Mouse (Mus musculus) intestine, embryonic 16.5 days (tissue): ENCODE measurements around the gene Farp1. TPM values are rescaled to one million over a fixed set of nuclear protein-coding genes. Genes with fewer than 3 reads are reported as not detected.

Source experiments
- ATAC-seq: fragments of 200-750 bp; cut with Nextera tagmentation; 2 replicates; pipeline ENCODE4 v1.8.0; 2017; ENCODE audit warnings: moderate TSS enrichment, moderate library complexity
- H3K27ac ChIP-seq: fragments of 300-500 bp; sonication (generic); 2 replicates; pipeline ENCODE4 v1.5.1; 2014; ENCODE audit warnings: mild to moderate bottlenecking, low read length
- H3K27me3 ChIP-seq: fragments of 300-500 bp; sonication (generic); replicated peaks from 2 replicates; pipeline ENCODE4 v1.6.1; 2014; ENCODE audit warnings: low read length, control low read depth, mixed read lengths; ENCODE audit not compliant: control insufficient read depth, insufficient read depth
- H3K36me3 ChIP-seq: fragments of 300-500 bp; sonication (generic); 2 replicates; pipeline ENCODE4 v1.6.1; 2014; ENCODE audit warnings: low read length, control low read depth; ENCODE audit not compliant: control insufficient read depth, insufficient read depth
- H3K4me1 ChIP-seq: fragments of 300-500 bp; sonication (generic); 2 replicates; pipeline ENCODE4 v1.6.1; 2014; ENCODE audit warnings: low read length, control low read depth, mixed read lengths; ENCODE audit not compliant: control insufficient read depth, insufficient read depth
- H3K4me2 ChIP-seq: fragments of 300-500 bp; sonication (generic); 2 replicates; pipeline ENCODE4 v1.6.1; 2014; ENCODE audit warnings: low read depth, low read length, control low read depth
- H3K4me3 ChIP-seq: fragments of 300-500 bp; sonication (generic); 2 replicates; pipeline ENCODE4 v1.5.1; 2014; ENCODE audit warnings: mild to moderate bottlenecking, low read length
- H3K9ac ChIP-seq: fragments of 300-500 bp; sonication (generic); 2 replicates; pipeline ENCODE4 v1.6.1; 2014; ENCODE audit warnings: low read depth, low read length
- H3K9me3 ChIP-seq: fragments of 300-500 bp; sonication (generic); 2 replicates; pipeline ENCODE4 v1.6.1; 2016; ENCODE audit warnings: low read length, control low read depth; ENCODE audit not compliant: control insufficient read depth
- WGBS: fragments of 180-500 bp; shearing (Covaris S2); extraction: QIAGEN DNeasy Blood & Tissue Kit; methylation state at CpG from one replicate; pipeline ENCODE4 v1.1.7; 2014; 5-methylcytosine and 5-hydroxymethylcytosine counted together
- polyA plus RNA-seq: library from polyadenylated mRNA; unstranded; fragments of >200 nt; fragmentation: Nextera tagmentation; extraction: Ambion mirVana; gene quantifications from 2 replicates; pipeline ENCODE4 v1.2.1, GENCODE M21; 2015

Farp1 gene
- polyA plus RNA-seq, 1 experiment from 2014 or later = 8.7 TPM

DNA sequence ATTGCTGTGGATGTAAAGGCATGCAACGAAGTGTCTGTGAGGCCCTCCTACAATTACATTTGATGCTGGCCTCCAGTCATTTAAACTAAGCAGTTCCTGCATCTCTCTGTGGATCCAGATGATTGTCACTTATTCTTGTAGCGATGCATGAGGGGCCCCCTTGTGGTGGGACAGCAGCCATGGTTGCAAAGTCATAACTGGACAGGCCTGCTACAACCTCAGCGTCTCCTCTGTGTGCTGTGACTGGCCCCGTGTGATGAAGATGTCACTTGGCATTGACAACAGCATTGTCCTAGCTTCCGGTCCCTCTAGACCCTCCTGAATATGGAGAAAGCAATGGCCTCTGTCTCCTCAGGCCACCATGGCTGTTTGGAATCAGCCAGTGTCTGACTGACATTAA is 185.7 kb downstream of the Farp1 start:
- Histone ChIP-seq H3K9ac (no peak overlapping the region), H3K4me1 (0 out of 2 replicates have a peak, but pooled peaks cover 6% of the 10 kb centered on the region), H3K4me2 (no peak overlapping the region), H3K9me3 (no peaks in the 10 kb centered on the region), H3K27ac (no peak overlapping the region), H3K4me3 (no peak overlapping the region), H3K36me3 (peaks cover 3% of the 10 kb centered on the region; the same call in 1 of the 2 replicates), H3K27me3 (no peaks in the 10 kb centered on the region)
- no peak for ATAC-seq
- WGBS = 84% methylated on average over 5 of the region's 5 CpGs

DNA sequence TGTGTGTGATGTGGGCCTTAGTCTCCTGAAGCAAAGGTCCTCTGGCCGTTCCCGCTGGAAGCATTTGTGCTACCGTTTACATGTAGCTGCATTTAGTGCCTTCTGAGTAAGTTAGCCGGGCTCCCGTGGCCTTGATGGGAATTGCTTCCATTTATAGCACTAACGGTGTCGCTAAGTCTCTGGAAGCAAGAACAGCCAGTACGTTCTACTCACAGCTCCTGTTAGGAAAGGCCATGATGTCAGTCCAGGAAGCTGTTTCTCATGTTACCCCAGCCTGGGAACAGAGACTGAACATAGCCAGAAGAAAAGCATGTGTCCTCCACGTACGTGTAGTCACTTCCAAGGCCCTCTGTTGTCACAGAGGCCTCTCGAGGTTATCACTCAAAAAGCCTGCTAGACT is 190.8 kb downstream of the Farp1 start:
- no peak overlapping the region for H3K9ac ChIP-seq
- H3K4me2 ChIP-seq = no peak overlapping the region
- 42% methylated on average over 11 of the region's 11 CpGs for WGBS
- 0 out of 2 replicates have a peak overlapping the region, but pooled peaks have one; percentile 9 for H3K27ac ChIP-seq
- H3K9me3 ChIP-seq = no peaks in the 10 kb centered on the region
- peak; percentile 28 for ATAC-seq
- no peaks in the 10 kb centered on the region for H3K27me3 ChIP-seq
- no peaks in the 10 kb centered on the region for H3K4me1 ChIP-seq
- no peak overlapping the region for H3K4me3 ChIP-seq
- H3K36me3 ChIP-seq = peaks cover 3% of the 10 kb centered on the region; the same call in 1 of the 2 replicates

DNA sequence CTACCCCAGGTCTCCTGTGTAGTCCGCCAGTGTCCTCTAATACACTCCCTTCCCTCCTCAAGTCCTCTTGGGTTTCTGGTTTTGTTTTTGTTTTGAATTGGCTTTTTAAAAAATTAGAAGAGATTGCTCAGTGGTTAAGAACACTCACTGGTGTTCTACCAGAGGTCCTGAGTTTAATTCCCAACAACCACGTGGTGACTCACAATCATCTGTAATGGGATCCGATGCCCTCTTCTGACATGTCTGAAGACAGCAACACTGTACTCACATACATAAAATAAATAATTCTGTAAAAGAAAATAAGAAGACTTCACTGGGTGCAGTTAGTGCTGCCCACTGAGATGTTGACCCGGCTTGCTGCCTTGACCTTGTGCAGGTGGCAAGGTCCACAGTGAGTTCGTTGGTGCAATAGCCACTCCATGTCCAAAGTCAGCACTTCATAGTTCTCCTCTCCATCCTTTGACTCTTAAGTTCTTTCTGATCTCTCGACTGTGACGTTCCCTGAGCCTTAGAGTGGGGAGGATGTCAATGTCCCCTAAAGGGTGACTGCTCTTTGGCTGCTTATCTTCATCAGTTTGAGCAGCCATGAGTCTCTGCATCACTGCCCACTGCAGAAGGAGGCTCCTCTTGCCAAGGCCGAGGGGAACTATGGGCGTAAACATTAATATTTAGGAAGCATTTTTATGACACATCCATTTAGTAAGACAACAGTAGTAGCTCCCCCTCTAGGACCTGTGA is 194.2 kb downstream of the Farp1 start:
- no peak overlapping the region for H3K4me3 ChIP-seq
- H3K9me3 ChIP-seq = no peaks in the 10 kb centered on the region
- H3K4me1 ChIP-seq = no peaks in the 10 kb centered on the region
- H3K4me2 ChIP-seq = no peak overlapping the region
- no peak for ATAC-seq
- H3K27ac ChIP-seq = no peak overlapping the region
- H3K36me3 ChIP-seq = peaks cover 13% of the 10 kb centered on the region; the same call in 1 of the 2 replicates
- H3K27me3 ChIP-seq = no peaks in the 10 kb centered on the region
- WGBS = 87% methylated on average over 9 of the region's 9 CpGs
- no peak overlapping the region for H3K9ac ChIP-seq

DNA sequence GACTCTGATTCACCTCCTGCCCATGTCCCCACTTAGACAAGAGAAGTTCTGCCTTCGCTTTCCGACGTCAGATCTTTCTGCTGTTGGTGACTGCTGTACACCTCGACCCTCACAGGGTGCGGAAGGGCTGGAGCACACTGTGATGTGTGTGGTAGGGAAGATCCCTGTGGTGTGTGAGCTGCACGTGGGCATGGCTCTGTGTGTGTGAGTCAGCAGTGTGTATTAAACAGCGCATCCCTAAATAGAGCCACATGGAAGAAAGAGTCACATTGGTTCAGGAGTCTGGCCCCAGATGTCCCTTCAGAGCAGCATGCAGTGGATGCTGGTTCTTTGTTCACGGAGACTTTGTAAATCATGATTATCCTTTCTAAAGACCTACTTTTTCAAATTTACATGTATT is 196.2 kb downstream of the Farp1 start:
- Histone ChIP-seq H3K9ac (no peak overlapping the region), H3K36me3 (peaks cover 13% of the 10 kb centered on the region; the same call in 1 of the 2 replicates), H3K4me2 (no peak overlapping the region), H3K4me1 (no peaks in the 10 kb centered on the region), H3K27ac (no peak overlapping the region), H3K4me3 (no peak overlapping the region), H3K9me3 (no peaks in the 10 kb centered on the region), H3K27me3 (no peaks in the 10 kb centered on the region)
- 94% methylated on average over 8 of the region's 8 CpGs for WGBS
- ATAC-seq = no peak

- H3K36me3 ChIP-seq = peaks cover 13% of the 10 kb centered on the region; the same call in 1 of the 2 replicates
- 69% methylated on average over 12 of the region's 12 CpGs for WGBS
- H3K9me3 ChIP-seq = no peaks in the 10 kb centered on the region
- H3K9ac ChIP-seq = no peak overlapping the region
- no peaks in the 10 kb centered on the region for H3K27me3 ChIP-seq
- H3K4me1 ChIP-seq = 0 out of 2 replicates have a peak, but pooled peaks cover 6% of the 10 kb centered on the region
- no peak for ATAC-seq
- no peak overlapping the region for H3K4me2 ChIP-seq
- no peak overlapping the region for H3K27ac ChIP-seq
- no peak overlapping the region for H3K4me3 ChIP-seq
Measured at GRCm38 (mm10) chr14:121234741-121235307, 199.8 kb downstream of the Farp1 start.

DNA sequence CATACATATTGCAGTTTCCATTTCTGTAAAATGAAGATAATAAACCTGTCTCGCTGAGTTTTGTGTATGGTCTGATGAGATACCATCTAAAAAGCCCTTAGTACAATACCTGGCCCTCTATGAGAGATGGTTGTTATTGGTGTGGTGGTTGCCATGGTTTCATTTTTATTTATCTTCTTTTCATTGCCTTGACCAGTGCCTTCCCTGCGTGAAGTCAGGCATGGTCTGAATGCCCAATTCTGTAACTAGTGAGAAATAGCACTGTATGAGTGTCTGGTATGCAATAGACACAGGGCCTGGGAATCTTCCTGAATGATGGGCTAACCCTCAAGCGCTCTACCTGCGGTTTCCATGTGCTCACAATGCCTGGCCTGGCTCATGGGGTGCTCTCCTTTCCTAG is 201.7 kb downstream of the Farp1 start:
- 81% methylated on average over 4 of the region's 4 CpGs for WGBS
- ATAC-seq = no peak
- Histone ChIP-seq H3K9me3 (no peaks in the 10 kb centered on the region), H3K4me1 (0 out of 2 replicates have a peak, but pooled peaks cover 6% of the 10 kb centered on the region), H3K36me3 (peaks cover 7% of the 10 kb centered on the region; the same call in 1 of the 2 replicates), H3K4me2 (no peak overlapping the region), H3K27me3 (no peaks in the 10 kb centered on the region), H3K4me3 (no peak overlapping the region), H3K27ac (no peak overlapping the region), H3K9ac (no peak overlapping the region)

DNA sequence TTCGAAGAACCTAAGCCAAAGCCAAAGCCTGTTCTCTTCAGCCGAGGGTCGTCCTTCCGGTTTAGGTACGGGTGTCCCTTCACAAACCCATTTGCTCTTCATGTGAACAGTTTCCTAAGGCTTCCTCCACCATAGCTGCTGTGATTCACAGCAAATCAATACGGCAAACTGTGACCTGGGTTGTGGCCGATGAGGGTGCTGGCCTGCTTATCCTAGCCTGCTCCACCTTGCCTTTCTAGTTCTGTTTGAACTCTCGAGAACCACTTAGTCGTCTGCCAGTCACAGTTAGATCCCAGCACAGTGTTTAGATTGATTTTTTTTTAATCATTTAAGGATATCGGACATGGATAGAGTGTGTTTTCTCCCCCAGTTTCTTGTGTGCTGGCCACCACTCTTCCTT is 203.7 kb downstream of the Farp1 start:
- Histone ChIP-seq H3K27me3 (no peaks in the 10 kb centered on the region), H3K9ac (no peak overlapping the region), H3K4me2 (no peak overlapping the region), H3K9me3 (no peaks in the 10 kb centered on the region), H3K27ac (no peak overlapping the region), H3K4me3 (no peak overlapping the region), H3K4me1 (0 out of 2 replicates have a peak, but pooled peaks cover 6% of the 10 kb centered on the region), H3K36me3 (peaks cover 2% of the 10 kb centered on the region; the same call in 1 of the 2 replicates)
- WGBS = 84% methylated on average over 10 of the region's 10 CpGs
- ATAC-seq = no peak

- no peak overlapping the region for H3K4me3 ChIP-seq
- H3K36me3 ChIP-seq = peaks cover 9% of the 10 kb centered on the region; the same call in 1 of the 2 replicates
- H3K27me3 ChIP-seq = no peaks in the 10 kb centered on the region
- no peak overlapping the region for H3K4me2 ChIP-seq
- peak; percentile 79 for ATAC-seq
- no peak overlapping the region for H3K9ac ChIP-seq
- no peaks in the 10 kb centered on the region for H3K9me3 ChIP-seq
- 37% methylated on average over 8 of the region's 8 CpGs for WGBS
- no peak overlapping the region for H3K27ac ChIP-seq
- 0 out of 2 replicates have a peak, but pooled peaks cover 6% of the 10 kb centered on the region for H3K4me1 ChIP-seq
Measured at GRCm38 (mm10) chr14:121239386-121239785, 204.4 kb downstream of the Farp1 start.

GRCm38 (mm10) chr14:121244104-121244503 is 209.1 kb downstream of the Farp1 start:
- ATAC-seq = no peak
- peaks cover 11% of the 10 kb centered on the region; the same call in 1 of the 2 replicates for H3K36me3 ChIP-seq
- H3K9me3 ChIP-seq = no peaks in the 10 kb centered on the region
- 0 out of 2 replicates have a peak, but pooled peaks cover 10% of the 10 kb centered on the region for H3K4me1 ChIP-seq
- no peak overlapping the region for H3K4me3 ChIP-seq
- no peak overlapping the region for H3K27ac ChIP-seq
- H3K9ac ChIP-seq = no peak overlapping the region
- 93% methylated on average over 15 of the region's 15 CpGs for WGBS
- no peaks in the 10 kb centered on the region for H3K27me3 ChIP-seq
- H3K4me2 ChIP-seq = no peak overlapping the region
